8 mouse cellular contexts compared by ENCODE assay signal in genomic region chr15:78778077-78778870, GRCm38 (mm10). TPM values are rescaled to one million over a fixed set of nuclear protein-coding genes. Genes with fewer than 3 reads are reported as not detected.
DNase-seq lines count a peak whose midpoint lies in the region; ATAC-seq lines count a peak whose summit lies in the region.

No protein-coding gene starts in this region.

- H3K4me3 ChIP-seq in hindbrain, embryonic 15.5 days, result no peak overlapping the region

- DNase-seq in T-cell, adult 2 months (ENCODE audit: low spot score), result peak; percentile 59
- peak; percentile 83 for DNase-seq in cerebellum, adult 9-11 months
- DNase-seq in frontal cortex, postnatal 14 days (ENCODE audit: low spot score in 2 of 2), result peak; percentile 86 to 87
- peak; percentile 91 for DNase-seq in left cerebral cortex, adult 11 months (ENCODE audit: low spot score)
- peak; percentile 97 for DNase-seq in lung, postnatal 36 days
- peak; percentile 88 for DNase-seq in right cerebral cortex, postnatal 14 days
- DNase-seq in urinary bladder, postnatal 4 days (ENCODE audit: low spot score in 2 of 2), result peak; percentile 62 to 85

- H3K4me2 ChIP-seq in hindbrain, embryonic 15.5 days, result no peak overlapping the region

- no peak overlapping the region for H3K9ac ChIP-seq in hindbrain, embryonic 15.5 days

- peaks cover 11% of the 10 kb centered on the region for H3K4me1 ChIP-seq in hindbrain, embryonic 15.5 days (replicated peaks)

- no peaks in the 10 kb centered on the region for H3K27me3 ChIP-seq in hindbrain, embryonic 15.5 days

- H3K36me3 ChIP-seq in hindbrain, embryonic 15.5 days, result no peaks in the 10 kb centered on the region

- ATAC-seq in hindbrain, embryonic 15.5 days (ENCODE audit: low FRiP score, low read depth), result no peak

- no peaks in the 10 kb centered on the region for H3K9me3 ChIP-seq in hindbrain, embryonic 15.5 days

- 43% methylated on average over 13 of the region's 15 CpGs for WGBS in hindbrain, embryonic 15.5 days

- H3K27ac ChIP-seq in hindbrain, embryonic 15.5 days (replicated peaks), result 0 out of 2 replicates have a peak overlapping the region, but pooled peaks have one; percentile 5

RNA-seq across cellular contexts. Expression of gene Mfng, which starts 5.0 kb away (rescaled TPM):
- polyA plus RNA-seq in hindbrain, embryonic 15.5 days (2015; fragmentation: Nextera tagmentation; extraction: Ambion mirVana), result 21.5 and 42.1 TPM in 2 replicates

RNA-seq across cellular contexts. Expression of gene Card10, which starts 24.6 kb away (rescaled TPM):
- polyA plus RNA-seq in hindbrain, embryonic 15.5 days (2015; fragmentation: Nextera tagmentation; extraction: Ambion mirVana), result 2.4 and 2.6 TPM in 2 replicates

RNA-seq across cellular contexts. Expression of gene Elfn2, which starts 59.7 kb away (rescaled TPM):
- 10.6 and 11.7 TPM in 2 replicates for polyA plus RNA-seq in hindbrain, embryonic 15.5 days (2015; fragmentation: Nextera tagmentation; extraction: Ambion mirVana)
